Mouse (Mus musculus) thymus, postnatal 14 days (tissue): ENCODE results near the gene Arhgap21.
A peak's percentile ranks its signal among the peaks of the same experiment; 100 is the strongest.

Source experiments
- DNase-seq: peaks from one replicate; pipeline ENCODE4 v3.0.0; 2021

Gene Arhgap21

GRCm38 (mm10) chr2:20968441-20969200 lies at the start of gene Arhgap21:
Gene Arhgap21, minus strand, starts transcription at chr2:20968881.
- peak; percentile 45 for DNase-seq

- no peak for DNase-seq
Observed at GRCm38 (mm10) chr2:21016589-21016988, 47.9 kb upstream of the Arhgap21 start.

GRCm38 (mm10) chr2:21010806-21011397 lies 42.2 kb upstream of the Arhgap21 start:
- no peak for DNase-seq

GRCm38 (mm10) chr2:21010219-21010618 lies 41.5 kb upstream of the Arhgap21 start:
- DNase-seq: no peak

- DNase-seq: no peak
Observed at GRCm38 (mm10) chr2:21009258-21010140, 40.8 kb upstream of the Arhgap21 start.

- no peak for DNase-seq
Observed at GRCm38 (mm10) chr2:21002538-21002937, 33.9 kb upstream of the Arhgap21 start.

- no peak for DNase-seq
Observed at GRCm38 (mm10) chr2:21001156-21001555, 32.5 kb upstream of the Arhgap21 start.

- DNase-seq: no peak
Observed at GRCm38 (mm10) chr2:20995547-20995946, 26.9 kb upstream of the Arhgap21 start.

GRCm38 (mm10) chr2:20991508-20991907 lies 22.8 kb upstream of the Arhgap21 start:
- no peak for DNase-seq

- DNase-seq: no peak
Observed at GRCm38 (mm10) chr2:20990907-20991306, 22.2 kb upstream of the Arhgap21 start.

GRCm38 (mm10) chr2:20990056-20990455 lies 21.4 kb upstream of the Arhgap21 start:
- DNase-seq: no peak

GRCm38 (mm10) chr2:20987822-20988221 lies 19.1 kb upstream of the Arhgap21 start:
- no peak for DNase-seq

GRCm38 (mm10) chr2:20978726-20979125 lies 10.0 kb upstream of the Arhgap21 start:
- DNase-seq: no peak

GRCm38 (mm10) chr2:20977051-20977450 lies 8.4 kb upstream of the Arhgap21 start:
- no peak for DNase-seq

- DNase-seq: no peak
Observed at GRCm38 (mm10) chr2:20973513-20973912, 4.8 kb upstream of the Arhgap21 start.

- no peak for DNase-seq
Observed at GRCm38 (mm10) chr2:20972180-20972579, 3.5 kb upstream of the Arhgap21 start.

- no peak for DNase-seq
Observed at GRCm38 (mm10) chr2:20971628-20972027, 2.9 kb upstream of the Arhgap21 start.

- DNase-seq: peak; percentile 91
Observed at GRCm38 (mm10) chr2:20969201-20970200, 820 bp upstream of the Arhgap21 start.

GRCm38 (mm10) chr2:20967646-20968351 lies 882 bp downstream of the Arhgap21 start:
- peak; percentile 35 for DNase-seq

- DNase-seq: no peak
Observed at GRCm38 (mm10) chr2:20967101-20967645, 1.5 kb downstream of the Arhgap21 start.
